Mouse (Mus musculus) adrenal gland, adult (tissue): Measurements from ENCODE around the gene Satb1.

Experiments
- DNase-seq, 2 experiments: peaks; one replicate each; pipeline ENCODE4 v3.0.0; 2022 to 2023; ENCODE audit warnings: low spot score in 1 of 2; ENCODE audit not compliant: inconsistent age in 2 of 2

Satb1 gene

DNA sequence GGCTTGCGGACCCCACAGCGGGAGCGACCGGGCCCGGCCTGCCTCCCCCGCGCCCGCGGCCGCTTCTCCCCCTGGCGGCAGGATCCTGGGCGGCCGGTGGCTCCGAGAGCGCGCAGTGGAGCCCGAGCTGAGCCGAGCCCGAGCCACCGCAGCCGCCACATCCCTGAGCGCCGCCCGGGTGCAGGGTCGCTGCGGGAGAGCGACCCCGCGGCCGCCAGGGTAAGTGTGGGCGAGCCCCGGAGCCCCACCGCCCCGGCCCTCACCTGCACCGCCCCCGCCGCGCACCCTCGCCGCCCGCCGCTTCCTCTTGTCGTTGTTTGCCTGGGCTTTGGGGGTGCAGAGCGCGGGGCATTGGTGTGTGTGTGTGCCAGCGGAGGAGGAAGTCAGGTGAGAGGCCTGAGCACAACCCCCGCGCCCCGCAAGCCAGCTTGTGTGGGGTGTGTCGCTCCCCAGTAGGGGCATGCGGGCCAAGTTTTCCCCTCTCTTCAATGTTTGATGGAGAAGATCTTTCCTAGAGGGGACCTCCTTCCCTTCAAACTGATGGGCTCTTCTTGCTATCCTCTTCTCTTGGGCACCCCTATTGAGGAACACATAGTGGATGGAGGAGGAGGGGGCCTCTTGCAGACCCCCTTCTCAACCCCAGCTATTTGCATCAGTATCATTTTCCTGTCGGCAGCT, at the start of gene Satb1:
TSS of gene Satb1 (minus strand) at position 391 of the 678 bp plus-strand sequence.
- peak; percentile 64 to 88 for DNase-seq

DNA sequence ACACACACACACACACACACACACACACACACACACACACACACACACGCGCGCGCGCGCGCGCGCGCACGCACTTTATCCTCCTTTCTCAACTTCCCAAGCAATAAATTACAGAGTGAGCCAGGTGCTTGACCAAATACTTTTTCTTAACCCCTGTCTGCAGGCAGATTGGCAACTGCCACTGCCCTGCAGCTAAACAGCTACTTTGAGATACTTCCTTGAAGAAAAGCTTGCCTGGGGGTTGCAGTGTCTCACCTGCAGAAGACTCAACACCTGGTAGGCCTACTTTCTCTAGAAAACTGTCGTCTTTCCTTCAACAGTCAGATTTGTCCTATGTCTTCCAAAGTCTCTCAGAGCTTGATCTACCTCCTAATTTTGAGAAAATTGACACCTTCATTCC, 49.5 kb upstream of the Satb1 start:
- no peak for DNase-seq

DNA sequence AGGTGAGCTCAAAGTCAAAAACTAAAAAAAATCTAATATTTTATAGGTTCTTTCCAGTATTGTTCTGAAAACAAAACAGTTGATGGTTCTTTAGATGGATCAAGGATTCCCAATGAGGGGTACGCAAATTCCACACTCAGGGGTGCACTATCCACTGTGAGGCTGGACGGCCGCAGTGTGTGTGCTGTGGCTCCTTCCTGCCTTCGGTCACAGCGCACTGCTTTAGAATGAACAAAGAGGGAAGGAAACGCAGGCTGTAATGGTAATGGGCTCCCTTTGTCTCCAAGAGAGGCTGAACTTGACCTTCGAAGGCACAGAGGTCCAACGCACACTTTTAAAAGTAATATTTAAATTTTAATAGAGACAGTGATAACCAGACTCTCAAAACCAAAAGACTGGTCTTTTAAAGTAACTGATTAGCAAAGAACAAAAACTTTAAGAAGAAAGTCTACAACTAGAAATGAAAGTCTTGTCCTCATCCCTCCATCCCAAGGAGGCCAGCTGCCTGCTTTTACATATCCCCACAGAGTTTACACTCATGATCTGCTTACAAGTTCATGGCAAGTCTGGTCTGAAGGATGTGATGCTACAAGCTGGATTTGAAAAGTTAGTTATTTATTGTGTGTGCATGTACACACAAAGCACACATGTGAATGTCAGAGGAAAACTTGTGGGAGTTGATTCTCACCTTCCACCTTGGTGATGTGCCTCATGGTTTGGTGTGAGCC, 48.0 kb upstream of the Satb1 start:
- DNase-seq: no peak

DNA sequence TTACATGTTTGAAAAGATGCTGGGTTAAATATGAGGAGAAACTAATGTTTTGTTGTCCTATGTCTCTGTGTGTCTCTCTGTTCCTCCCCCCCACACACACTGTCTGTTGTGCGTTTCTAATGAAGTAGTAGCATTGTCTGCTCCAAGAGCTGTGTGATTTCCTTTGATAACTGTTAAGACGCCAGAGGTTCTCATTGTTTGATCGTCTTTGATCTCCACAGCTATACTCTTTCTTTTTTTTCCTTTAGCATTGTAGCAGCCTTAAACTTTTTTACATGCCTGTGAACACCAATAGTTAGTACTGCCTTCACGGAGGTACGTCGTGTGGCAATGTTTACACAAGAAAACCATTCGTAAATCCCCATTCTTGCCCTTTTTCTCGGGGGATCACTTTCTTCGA, 47.1 kb upstream of the Satb1 start:
- DNase-seq: no peak

DNA sequence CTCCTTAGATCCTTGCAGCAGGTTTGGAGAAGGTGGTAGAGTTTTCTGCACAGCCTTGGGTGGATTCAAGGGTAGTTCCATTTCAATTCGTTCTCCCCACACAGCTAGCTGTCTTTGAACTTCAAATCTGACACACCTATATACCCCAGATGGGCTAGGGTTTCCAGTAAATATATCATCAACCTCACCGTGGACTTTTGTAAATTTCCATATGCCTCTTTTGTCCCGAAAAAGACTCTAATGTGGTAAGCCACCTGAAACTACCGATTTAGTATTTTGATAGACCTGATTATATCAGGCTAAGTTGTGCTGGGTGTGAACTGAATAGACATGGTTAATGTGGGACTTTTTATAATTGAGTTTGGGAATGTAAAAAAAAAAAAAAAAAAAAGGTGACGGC, 46.6 kb upstream of the Satb1 start:
- DNase-seq: no peak

DNA sequence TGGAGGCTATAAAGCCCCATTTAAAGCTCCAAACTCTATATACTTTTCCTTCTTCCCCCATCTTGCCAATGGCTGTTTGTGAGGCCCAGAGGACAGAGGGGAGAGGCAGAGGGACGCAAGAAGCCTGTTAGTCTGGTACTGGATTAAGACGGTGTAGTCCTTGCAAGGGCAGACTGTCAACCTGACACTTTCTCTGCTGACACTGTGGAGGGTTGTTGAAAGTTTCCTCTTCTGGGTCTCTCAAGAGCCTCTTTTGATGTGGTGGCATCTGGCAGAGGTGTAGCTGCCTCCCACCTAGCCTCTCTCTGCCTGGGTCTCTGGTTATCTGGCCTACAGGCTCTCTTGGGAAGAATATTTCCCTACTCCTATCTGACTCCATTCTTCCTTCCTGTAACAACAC, 46.1 kb upstream of the Satb1 start:
- no peak for DNase-seq

DNA sequence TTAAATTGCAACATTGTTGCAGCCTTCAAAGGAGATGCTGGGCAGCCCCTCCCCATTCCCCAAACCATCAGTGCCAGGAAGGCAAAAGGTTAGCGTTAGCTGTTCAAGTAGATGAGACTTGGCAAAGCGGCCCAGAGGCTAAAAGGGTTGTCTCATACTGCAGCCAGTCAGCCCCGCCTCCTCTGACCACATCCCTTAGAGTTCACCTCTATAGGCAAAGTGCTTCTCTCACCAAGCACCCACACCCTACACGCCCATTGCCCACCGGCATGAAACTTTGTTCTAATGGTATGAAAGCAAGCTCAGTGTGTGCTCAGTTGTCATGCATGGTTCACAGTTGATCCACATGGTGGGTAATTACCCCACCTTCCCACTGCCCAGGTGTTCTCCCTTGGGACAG, 43.4 kb upstream of the Satb1 start:
- no peak for DNase-seq

DNA sequence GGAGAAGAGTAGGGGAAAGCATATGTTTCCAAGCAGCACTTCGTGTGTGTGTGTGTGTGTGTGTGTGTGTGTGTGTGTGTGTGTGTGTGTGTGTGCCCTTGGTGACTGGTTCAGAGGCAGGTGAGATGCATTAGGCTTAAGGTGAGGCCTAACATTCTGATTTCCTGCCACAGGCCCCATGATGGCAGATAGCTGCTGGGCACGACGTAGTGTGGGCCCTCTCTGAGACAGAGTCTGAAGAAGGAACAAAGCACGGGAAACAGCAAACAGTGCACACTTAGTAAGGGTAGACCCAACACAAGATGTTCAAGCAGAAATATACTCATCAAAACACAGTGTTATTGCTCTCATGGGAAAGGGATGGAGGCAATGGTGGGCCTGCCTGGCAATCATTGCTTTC, 24.5 kb upstream of the Satb1 start:
- DNase-seq: no peak

DNA sequence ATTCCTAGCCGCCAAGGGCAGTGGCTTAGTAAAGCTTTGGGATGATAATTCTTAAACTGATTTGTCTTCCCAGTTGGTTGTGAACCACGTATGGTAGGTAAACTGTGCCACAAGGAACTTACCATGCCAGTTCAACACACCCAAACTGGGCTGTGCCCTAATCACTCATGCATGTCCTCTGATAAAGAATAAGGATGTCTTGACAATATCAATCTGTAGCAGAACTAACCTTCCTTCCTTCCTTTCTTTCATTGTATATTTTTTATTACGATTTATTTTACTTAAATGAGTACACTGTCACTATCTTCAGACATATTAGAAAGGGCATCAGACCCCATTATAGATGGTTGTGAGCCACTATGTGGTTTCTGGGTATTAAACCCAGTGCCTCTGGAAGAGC, 23.2 kb upstream of the Satb1 start:
- DNase-seq: no peak

DNA sequence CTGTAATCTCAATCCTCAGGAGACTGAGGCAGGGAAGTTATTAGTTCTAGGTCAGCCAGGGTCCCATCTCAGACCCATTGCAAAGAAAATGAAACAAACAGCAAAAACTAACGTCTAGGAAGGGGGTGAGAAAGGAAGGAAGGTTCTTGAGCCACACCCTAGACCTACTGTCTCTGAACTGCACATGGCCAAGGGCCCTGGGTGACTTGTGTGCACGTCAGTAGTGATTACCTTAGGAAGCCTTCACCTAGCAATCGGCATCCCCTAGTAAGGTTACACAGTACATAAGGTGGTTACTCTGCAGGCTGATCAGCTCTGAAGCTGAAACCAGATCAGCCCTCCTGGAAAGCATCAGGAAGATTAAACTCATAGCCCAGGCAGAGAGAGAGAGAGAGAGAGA, 22.2 kb upstream of the Satb1 start:
- DNase-seq: no peak

DNA sequence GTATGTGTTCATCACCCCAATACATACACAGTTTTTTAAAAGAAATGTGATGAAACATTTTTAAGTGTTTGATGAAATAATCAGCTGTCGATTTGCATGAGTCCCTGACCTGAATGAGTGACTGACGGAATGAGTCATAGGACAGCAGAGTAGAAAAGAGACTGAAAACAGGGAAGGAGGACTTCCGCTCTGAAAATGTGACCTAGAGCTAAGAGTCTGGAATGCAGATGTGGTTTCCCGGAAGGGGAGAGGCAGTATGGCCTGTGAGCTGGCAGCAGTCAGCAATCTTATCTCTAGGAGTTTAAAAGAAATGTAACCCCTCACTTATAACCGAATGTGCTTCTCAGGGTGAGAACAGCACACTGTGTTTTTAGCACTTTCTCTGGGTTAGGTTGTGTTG, 20.9 kb upstream of the Satb1 start:
- DNase-seq: peak in 1 of 2 experiments; percentile 50

DNA sequence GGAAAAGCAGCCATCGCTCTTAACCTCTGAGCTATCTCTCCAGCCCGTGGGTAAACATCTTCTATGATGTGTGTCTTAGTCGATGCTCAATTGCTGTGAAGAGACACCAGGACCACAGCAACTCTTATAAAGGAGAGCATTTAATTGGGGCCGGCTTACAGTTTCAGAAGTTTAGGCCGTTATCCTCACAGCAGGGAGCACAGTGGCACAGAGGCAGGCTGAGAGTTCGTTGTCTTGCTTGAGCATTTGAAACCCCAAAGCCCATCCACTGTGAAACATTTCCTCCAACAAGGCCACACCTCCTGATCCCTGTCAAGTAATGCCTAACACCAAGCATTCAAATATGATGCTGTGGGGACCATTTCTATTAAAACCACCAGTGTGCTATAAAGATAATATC, 7.5 kb upstream of the Satb1 start:
- no peak for DNase-seq

DNA sequence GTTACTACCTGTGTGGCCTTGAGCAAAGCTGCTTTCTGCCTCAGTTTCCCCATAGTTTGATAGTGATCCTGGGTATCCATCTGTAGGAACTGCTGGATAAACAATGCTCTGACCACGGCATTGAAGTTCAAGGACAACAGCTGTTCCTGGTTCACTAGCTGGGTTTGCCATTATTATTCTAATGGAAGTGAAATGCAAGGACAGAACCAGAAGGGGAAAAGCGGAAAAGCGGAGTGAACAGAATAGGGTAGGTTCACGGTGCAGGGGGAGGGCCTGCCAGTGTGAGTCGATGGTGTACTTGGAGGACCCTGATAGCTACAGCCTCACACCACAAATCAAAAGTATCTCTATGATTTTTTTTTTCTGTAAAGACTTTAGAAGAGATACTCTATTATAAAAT, 6.4 kb upstream of the Satb1 start:
- no peak for DNase-seq

DNA sequence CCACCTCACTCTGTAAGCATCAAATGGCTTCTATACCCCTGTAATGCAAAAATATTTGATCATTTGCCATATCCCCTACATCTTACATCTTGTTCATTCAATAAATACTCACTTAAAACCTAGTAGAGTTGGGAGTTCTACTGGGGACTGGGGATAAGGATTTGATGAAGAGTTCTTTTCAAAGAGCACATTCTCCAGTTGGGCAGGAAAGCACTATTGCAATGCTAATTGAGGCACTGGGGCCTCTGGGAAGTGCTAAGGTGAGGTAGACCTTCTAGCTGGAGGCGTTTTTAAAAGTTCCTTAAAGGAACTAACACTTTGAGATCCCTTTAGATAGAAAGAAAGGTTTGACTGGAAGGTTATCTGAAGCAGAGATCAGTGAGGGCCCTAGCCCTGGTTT, 3.8 kb upstream of the Satb1 start:
- no peak for DNase-seq

DNA sequence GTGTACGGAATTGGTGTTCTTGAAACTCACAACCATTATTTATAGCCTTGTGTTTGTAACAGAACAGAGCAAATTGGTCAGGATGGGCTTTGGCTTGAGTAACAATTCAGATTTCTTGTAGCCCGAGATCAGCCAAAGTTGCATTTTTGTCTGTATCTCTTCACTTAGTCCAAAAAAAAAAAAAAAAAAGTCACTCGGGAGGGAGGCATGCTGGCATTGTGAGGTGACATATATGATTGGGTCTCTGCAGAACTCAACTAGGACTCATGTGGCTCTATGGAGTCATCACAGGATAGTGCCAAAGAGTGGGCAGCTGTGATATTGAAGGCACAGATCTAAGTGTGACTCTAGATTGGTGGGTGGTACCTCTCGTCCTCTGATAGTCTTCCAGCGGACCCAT, 3.2 kb upstream of the Satb1 start:
- DNase-seq: no peak

DNA sequence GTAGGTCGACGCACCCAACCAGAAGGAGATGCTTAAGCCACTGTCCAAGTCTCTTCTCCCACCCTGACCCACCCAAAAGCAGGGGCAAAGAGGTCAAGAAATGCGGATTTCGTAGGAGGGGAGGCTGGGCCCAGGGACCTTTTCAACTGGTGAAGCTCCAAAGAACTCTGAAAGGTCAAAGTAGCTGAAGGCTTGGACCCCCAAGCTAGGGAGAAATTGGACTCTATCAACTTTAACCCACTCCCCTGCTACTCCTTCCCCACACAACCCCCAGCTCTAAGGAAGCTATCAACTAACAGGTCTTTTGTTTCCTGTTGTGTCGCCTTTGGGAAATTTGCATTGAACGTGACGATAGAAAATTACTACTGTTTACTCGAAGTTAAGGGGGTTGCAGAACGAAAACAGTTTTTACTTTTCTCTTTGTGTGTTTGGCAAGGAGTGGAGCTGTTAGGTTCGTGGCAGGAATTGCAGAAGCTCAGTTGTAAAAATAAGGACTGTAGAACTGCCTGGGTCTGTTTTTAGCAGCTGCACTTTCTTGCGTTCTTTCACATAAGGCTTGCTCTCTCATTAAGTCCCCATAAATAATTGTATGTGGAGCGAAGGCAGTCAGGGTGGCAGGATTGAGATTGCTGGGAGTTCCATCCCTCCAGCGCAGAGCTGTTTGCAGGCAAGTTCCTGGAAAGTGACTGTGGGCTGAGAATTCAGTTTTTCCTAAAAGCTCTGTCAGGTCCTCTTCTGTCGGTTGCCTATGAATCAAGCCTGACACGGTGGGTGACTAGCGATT, 680 bp upstream of the Satb1 start:
- peak in 1 of 2 experiments; percentile 60 for DNase-seq

DNA sequence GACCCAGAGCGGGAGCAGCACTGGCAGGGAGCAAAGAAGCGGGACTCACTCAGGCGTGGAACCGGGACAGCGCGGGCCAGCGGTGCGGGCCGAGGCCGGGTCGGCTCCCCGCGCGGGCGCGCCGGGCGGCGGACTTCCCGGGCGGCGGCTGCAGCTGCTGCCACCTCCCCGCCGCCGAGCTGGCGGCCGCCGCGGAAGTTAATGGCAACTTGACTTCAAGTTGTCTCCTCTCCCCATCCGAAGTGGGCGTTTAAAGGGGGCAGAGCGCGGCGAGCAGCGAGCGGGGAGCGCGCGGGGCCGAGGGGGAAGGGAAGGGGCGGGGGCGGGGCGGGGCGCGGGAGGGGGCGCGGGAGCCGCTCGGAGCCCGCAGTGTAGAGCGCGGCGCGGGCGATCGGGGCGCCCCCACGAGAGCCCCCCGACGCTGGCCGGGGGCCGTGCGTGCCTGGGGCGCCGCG, 642 bp downstream of the Satb1 start:
- DNase-seq: no peak

DNA sequence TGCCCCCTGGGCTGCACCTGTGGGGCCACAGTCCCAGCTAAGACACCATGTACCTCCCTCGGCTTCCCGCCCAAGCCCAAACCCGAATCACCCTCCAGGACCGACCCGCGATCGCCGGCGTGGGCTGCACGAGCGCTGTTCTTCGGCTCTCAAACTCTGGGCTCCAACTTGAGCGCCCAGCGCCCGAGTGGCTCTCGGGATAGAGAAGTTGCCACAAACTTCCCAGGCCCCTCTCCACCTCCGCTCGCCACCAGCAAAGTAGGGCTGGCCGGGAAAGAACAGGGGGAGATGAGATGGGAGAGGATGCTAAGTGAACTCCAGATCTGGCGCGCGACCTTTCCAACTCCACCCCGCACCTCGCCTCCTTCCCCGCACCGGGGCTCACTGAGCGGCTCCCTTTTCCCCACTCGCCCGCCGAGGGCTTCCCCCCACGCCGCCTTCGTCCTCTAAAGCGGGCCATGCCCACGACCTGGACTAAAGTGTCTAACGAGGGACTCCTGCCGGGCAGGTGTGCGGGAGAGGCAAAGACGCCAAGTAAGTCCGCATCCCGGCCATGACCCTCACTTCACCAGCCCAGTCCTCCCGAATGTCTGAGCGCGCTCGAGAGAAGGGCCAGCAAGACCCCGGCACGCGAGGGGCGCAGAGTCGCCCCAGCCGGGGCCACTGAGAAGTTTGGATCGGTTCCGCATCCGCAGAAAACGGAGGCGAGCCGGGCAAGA, 1.2 kb downstream of the Satb1 start:
- peak; percentile 43 to 82 for DNase-seq

DNA sequence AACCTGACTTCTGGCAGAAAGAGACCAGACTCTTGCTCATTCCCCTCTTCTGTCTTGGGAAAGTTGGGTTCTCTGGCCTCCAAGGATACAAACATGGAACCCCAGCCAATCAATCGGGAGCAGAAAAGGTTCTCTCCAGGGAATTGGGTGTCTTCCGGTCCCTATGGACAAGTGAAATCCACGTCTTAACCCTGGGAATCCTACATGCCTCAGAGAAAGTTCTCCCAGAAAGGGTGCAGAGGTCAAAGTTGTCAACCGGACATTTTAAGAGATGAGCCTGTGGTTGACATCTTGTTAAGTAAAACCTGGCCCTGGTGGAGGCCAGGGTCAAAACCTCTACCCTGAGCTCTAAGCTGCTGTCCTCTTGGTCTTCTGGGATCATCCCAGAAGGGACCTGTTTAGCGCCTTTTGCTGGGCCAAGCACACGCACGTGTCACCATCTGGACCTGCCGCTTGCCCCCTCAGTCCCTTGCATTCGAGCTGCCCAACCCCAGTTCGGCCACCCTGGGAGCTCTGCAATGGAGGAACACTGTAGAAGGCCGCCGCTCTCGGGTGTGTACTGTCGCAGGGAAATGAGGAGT, 1.9 kb downstream of the Satb1 start:
- peak in 1 of 2 experiments; percentile 28 for DNase-seq

DNA sequence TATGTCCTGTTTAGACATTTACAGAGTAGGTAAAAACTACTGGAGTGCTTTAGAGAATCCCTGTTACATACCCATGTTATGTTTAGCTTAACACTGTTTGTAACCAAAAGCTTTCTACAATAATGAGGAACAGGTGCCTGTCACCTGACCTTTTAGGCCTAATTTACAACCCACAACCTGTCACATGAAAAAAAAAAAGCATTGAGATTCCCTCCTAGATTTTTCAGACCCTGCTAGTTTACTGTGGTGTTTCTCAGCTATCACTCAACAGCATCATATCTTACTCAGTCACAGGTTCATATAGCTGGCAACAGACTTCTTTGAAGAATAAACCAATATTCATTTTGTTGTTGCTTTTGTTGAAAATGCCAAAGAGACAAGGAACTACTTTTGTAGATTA, 3.7 kb downstream of the Satb1 start:
- DNase-seq: no peak

DNA sequence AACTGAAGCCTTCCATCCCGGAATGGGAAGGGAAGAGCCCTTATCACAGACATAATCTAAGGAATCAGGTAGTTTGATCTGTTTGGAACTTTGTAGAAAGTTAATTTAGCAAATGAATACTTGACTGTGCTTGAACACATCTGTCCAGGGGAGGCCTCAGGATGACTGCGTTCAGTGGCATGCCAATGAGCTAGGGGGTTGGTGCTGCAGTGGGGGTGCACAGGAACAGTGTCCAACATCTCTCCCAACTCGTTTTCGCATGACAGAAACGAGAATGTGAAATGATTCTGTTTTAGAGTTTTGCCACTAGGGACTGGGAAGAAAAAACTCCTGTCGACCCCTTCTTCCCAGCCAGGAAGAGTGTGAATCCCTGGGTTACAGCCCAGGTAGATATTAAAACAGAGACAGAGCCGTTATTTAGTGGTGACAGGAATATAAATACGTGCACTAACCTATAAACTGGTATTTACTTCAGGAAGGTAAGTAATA, 5.1 kb downstream of the Satb1 start:
- DNase-seq: no peak
